Mouse (Mus musculus): ENCODE measurements at regions not wholly inside any gene's neighbourhood (a gene's known extent, or its start where the extent isn't known, plus 50 kb on each side); places are given as distances from the start of the nearest gene placed in this dataset.

DNA sequence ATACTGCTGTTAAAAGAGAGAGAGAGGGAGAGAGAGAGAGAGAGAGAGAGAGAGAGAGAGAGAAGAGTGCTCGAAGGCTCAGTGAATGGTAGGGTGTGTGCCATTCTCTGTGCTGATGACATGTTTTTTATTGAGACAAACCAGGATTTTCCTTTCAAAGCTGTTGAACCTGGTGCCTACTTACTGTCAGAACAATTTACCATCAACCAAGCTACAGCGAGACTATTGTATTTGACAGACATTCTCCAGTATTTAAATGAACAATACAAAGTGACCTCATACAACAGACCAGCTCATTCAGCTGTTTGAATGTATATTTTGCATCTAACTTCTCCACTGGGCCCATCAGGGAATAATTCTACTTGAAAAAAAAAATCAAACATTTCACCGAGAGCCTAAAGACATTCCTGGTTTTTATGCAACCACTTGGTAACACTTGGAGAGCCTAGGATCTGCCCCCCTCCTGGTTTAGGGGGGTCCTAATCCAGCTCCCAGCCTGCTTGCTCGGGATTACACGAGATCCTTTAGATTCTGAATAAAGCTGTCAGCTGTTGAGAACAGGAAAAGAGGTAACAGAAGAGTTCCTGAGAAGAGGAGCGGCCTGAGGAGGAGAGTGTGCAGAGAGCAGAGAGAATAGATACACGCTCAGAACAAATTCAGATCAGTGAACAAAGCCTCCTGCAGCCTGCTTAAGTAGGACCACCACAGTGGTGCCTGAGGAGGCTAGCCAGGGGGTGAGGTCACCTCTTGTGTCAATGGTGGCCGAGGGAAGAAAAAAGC lies 117.3 kb downstream of the Anapc10 start:
- no peak for ATAC-seq (ENCODE audit: insufficient number of reproducible peaks, insufficient read depth, low FRiP score, low read depth)
- no peaks in the 10 kb centered on the region for H3K4me1 ChIP-seq (ENCODE audit: control insufficient read depth, insufficient read depth, low read length)
- no peaks in the 10 kb centered on the region for H3K36me3 ChIP-seq (ENCODE audit: control insufficient read depth, insufficient read depth, low read length)
- H3K27ac ChIP-seq (ENCODE audit: low read length): peak overlapping the region; percentile 4; the same call in 1 of the 2 replicates
- WGBS: 48% methylated on average over 8 of the region's 8 CpGs
- H3K27me3 ChIP-seq (ENCODE audit: control insufficient read depth, insufficient read depth, low read length): no peaks in the 10 kb centered on the region
- H3K9ac ChIP-seq (replicated peaks; ENCODE audit: low read depth, low read length): no peak overlapping the region
- no peak overlapping the region for H3K4me3 ChIP-seq (ENCODE audit: low read depth, low read length)
- H3K9me3 ChIP-seq (ENCODE audit: control insufficient read depth, low read depth, low read length): no peaks in the 10 kb centered on the region
- no peak overlapping the region for H3K4me2 ChIP-seq (replicated peaks; ENCODE audit: low read depth, low read length)

- no peak overlapping the region for H3K4me2 ChIP-seq (replicated peaks; ENCODE audit: low read depth, low read length)
- WGBS: 53% methylated on average over 11 of the region's 11 CpGs
Observed at GRCm38 (mm10) chr8:79829543-79829890, 117.9 kb downstream of the Anapc10 start.

DNA sequence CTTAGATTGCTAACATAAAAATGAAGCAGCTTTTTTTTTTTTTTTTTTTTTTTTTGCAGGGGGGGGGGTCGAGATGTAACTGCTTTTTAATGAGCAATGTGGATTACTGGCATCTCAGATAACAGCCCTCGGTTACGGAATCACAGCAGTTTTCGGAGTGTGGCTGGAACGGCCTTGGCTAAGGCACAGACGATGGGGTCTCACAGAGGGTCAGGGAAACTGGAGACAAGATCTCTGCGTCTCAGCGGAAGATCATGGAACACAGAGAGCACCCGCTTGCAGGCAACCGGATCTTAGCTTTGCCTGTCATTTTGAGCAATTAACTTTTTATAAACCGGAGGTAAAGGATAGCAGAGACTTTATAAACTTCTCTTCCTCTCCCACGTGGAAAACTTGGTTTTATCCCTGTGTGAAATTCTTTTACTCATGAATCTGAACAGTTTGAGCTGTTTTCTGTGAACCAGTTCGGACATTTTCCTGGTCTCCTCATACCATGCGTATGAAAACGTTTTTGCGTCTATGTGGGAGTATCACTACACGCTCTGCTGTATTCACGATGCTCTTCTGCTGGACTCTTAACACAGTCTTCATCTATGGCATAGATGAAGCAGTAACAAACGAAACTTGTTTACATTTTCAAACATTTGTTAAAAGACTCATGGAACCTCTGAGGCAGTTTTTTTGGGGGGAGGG lies 118.5 kb downstream of the Anapc10 start:
- Histone ChIP-seq H3K4me3 (ENCODE audit: low read depth, low read length) (no peak overlapping the region; the same call in 1 of the 2 replicates), H3K36me3 (ENCODE audit: control insufficient read depth, insufficient read depth, low read length) (no peaks in the 10 kb centered on the region), H3K9ac (replicated peaks; ENCODE audit: low read depth, low read length) (no peak overlapping the region), H3K4me1 (ENCODE audit: control insufficient read depth, insufficient read depth, low read length) (no peaks in the 10 kb centered on the region), H3K9me3 (ENCODE audit: control insufficient read depth, low read depth, low read length) (no peaks in the 10 kb centered on the region), H3K27me3 (ENCODE audit: control insufficient read depth, insufficient read depth, low read length) (no peaks in the 10 kb centered on the region), H3K27ac (ENCODE audit: low read length) (no peak overlapping the region), H3K4me2 (replicated peaks; ENCODE audit: low read depth, low read length) (peak overlapping the region; percentile 34)
- no peak for ATAC-seq (ENCODE audit: insufficient number of reproducible peaks, insufficient read depth, low FRiP score, low read depth)
- 28% methylated on average over 19 of the region's 19 CpGs for WGBS

More at GRCm38 (mm10) chr8:79829543-79829890, 117.9 kb downstream of the Anapc10 start:
- ATAC-seq (ENCODE audit: insufficient number of reproducible peaks, insufficient read depth, low FRiP score, low read depth): no peak
- H3K27ac ChIP-seq (ENCODE audit: low read length): peak overlapping the region; percentile 4; the same call in 1 of the 2 replicates
- no peak overlapping the region for H3K9ac ChIP-seq (replicated peaks; ENCODE audit: low read depth, low read length)
- H3K4me3 ChIP-seq (ENCODE audit: low read depth, low read length): no peak overlapping the region
- H3K4me1 ChIP-seq (ENCODE audit: control insufficient read depth, insufficient read depth, low read length): no peaks in the 10 kb centered on the region
- H3K27me3 ChIP-seq (ENCODE audit: control insufficient read depth, insufficient read depth, low read length): no peaks in the 10 kb centered on the region
- H3K36me3 ChIP-seq (ENCODE audit: control insufficient read depth, insufficient read depth, low read length): no peaks in the 10 kb centered on the region
- H3K9me3 ChIP-seq (ENCODE audit: control insufficient read depth, low read depth, low read length): no peaks in the 10 kb centered on the region

- Histone ChIP-seq H3K4me2 (replicated peaks; ENCODE audit: low read depth, low read length) (no peak overlapping the region), H3K4me3 (ENCODE audit: low read depth, low read length) (no peak overlapping the region), H3K9ac (replicated peaks; ENCODE audit: low read depth, low read length) (no peak overlapping the region), H3K36me3 (ENCODE audit: control insufficient read depth, insufficient read depth, low read length) (no peaks in the 10 kb centered on the region), H3K27me3 (ENCODE audit: control insufficient read depth, insufficient read depth, low read length) (no peaks in the 10 kb centered on the region), H3K4me1 (ENCODE audit: control insufficient read depth, insufficient read depth, low read length) (no peaks in the 10 kb centered on the region), H3K9me3 (ENCODE audit: control insufficient read depth, low read depth, low read length) (no peaks in the 10 kb centered on the region), H3K27ac (ENCODE audit: low read length) (no peak overlapping the region)
- no peak for ATAC-seq (ENCODE audit: insufficient number of reproducible peaks, insufficient read depth, low FRiP score, low read depth)
- WGBS: 93% methylated on average over 1 of the region's 1 CpGs
Observed at GRCm38 (mm10) chr8:79838961-79839360, 127.3 kb downstream of the Anapc10 start.

DNA sequence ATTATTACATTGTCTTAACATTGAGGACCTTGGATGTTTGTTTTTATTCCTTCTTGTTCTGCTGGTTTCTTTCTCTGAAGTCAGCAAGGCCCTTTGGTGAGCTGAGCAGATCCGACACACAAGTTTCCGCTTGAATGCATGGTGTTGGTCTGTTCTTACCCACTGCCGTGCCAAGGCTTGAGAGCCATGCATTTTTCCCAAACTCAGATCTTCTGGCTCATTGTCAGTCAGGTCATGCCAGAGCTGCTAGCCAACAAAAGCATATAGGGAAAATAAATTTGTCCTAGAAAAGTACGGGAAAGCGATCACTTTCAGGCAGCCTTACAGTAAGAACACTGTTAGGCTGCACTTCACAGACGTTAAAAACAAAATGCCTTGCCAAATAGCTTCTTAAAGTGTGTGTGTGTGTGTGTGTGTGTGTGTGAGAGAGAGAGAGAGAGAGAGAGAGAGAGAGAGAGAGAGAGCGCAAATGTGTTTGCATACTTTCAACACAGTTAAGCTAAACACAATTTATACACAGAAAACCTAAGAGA lies 138.4 kb downstream of the Anapc10 start:
- ATAC-seq (ENCODE audit: insufficient number of reproducible peaks, insufficient read depth, low FRiP score, low read depth): no peak
- Histone ChIP-seq H3K4me1 (ENCODE audit: control insufficient read depth, insufficient read depth, low read length) (no peaks in the 10 kb centered on the region), H3K4me2 (replicated peaks; ENCODE audit: low read depth, low read length) (no peak overlapping the region), H3K36me3 (ENCODE audit: control insufficient read depth, insufficient read depth, low read length) (no peaks in the 10 kb centered on the region), H3K9ac (replicated peaks; ENCODE audit: low read depth, low read length) (no peak overlapping the region), H3K9me3 (ENCODE audit: control insufficient read depth, low read depth, low read length) (no peaks in the 10 kb centered on the region), H3K4me3 (ENCODE audit: low read depth, low read length) (no peak overlapping the region), H3K27ac (ENCODE audit: low read length) (no peak overlapping the region), H3K27me3 (ENCODE audit: control insufficient read depth, insufficient read depth, low read length) (no peaks in the 10 kb centered on the region)
- WGBS: 70% methylated on average over 7 of the region's 7 CpGs

- WGBS: 58% methylated on average over 6 of the region's 6 CpGs
- Histone ChIP-seq H3K4me2 (replicated peaks; ENCODE audit: low read depth, low read length) (no peak overlapping the region), H3K27ac (ENCODE audit: low read length) (no peak overlapping the region), H3K9ac (replicated peaks; ENCODE audit: low read depth, low read length) (no peak overlapping the region), H3K4me3 (ENCODE audit: low read depth, low read length) (no peak overlapping the region), H3K4me1 (ENCODE audit: control insufficient read depth, insufficient read depth, low read length) (no peaks in the 10 kb centered on the region), H3K9me3 (ENCODE audit: control insufficient read depth, low read depth, low read length) (no peaks in the 10 kb centered on the region), H3K36me3 (ENCODE audit: control insufficient read depth, insufficient read depth, low read length) (no peaks in the 10 kb centered on the region), H3K27me3 (ENCODE audit: control insufficient read depth, insufficient read depth, low read length) (no peaks in the 10 kb centered on the region)
- ATAC-seq (ENCODE audit: insufficient number of reproducible peaks, insufficient read depth, low FRiP score, low read depth): no peak
Observed at GRCm38 (mm10) chr8:79850519-79850918, 138.9 kb downstream of the Anapc10 start.

- Histone ChIP-seq H3K4me2 (replicated peaks; ENCODE audit: low read depth, low read length) (no peak overlapping the region), H3K4me3 (ENCODE audit: low read depth, low read length) (no peak overlapping the region), H3K36me3 (ENCODE audit: control insufficient read depth, insufficient read depth, low read length) (no peaks in the 10 kb centered on the region), H3K4me1 (ENCODE audit: control insufficient read depth, insufficient read depth, low read length) (no peaks in the 10 kb centered on the region), H3K27me3 (ENCODE audit: control insufficient read depth, insufficient read depth, low read length) (no peaks in the 10 kb centered on the region), H3K9me3 (ENCODE audit: control insufficient read depth, low read depth, low read length) (no peaks in the 10 kb centered on the region), H3K27ac (ENCODE audit: low read length) (no peak overlapping the region), H3K9ac (replicated peaks; ENCODE audit: low read depth, low read length) (no peak overlapping the region)
- ATAC-seq (ENCODE audit: insufficient number of reproducible peaks, insufficient read depth, low FRiP score, low read depth): no peak
- 64% methylated on average over 7 of the region's 7 CpGs for WGBS
Observed at GRCm38 (mm10) chr8:79872416-79873077, 160.9 kb downstream of the Anapc10 start.

DNA sequence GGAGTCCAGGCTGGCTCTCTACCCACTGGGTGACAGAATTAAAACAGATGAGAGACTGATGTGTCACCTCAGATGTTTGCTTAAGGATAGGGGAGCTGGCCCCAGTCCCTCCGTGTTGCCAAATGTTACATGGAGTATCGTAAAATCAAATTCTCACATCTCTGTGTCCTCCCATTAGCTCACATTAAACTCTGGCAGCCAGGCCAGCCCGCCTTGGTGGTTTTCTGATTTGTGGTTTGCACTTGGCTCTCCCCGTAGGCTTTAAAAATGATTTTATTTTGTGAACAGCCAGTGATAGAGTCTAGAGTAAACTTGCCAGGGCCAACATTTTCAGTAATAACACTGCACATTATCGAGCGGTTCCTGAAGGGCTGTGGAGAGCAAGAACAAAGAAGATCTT lies 149.8 kb downstream of the Hhip start:
- H3K36me3 ChIP-seq (ENCODE audit: control insufficient read depth, insufficient read depth, low read length): no peaks in the 10 kb centered on the region
- no peak for ATAC-seq (ENCODE audit: insufficient number of reproducible peaks, insufficient read depth, low FRiP score, low read depth)
- H3K9me3 ChIP-seq (ENCODE audit: control insufficient read depth, low read depth, low read length): no peaks in the 10 kb centered on the region
- H3K9ac ChIP-seq (replicated peaks; ENCODE audit: low read depth, low read length): no peak overlapping the region
- no peaks in the 10 kb centered on the region for H3K27me3 ChIP-seq (ENCODE audit: control insufficient read depth, insufficient read depth, low read length)
- no peak overlapping the region for H3K27ac ChIP-seq (ENCODE audit: low read length)
- WGBS: 56% methylated on average over 6 of the region's 6 CpGs
- H3K4me1 ChIP-seq (ENCODE audit: control insufficient read depth, insufficient read depth, low read length): no peaks in the 10 kb centered on the region
- H3K4me2 ChIP-seq (replicated peaks; ENCODE audit: low read depth, low read length): no peak overlapping the region
- no peak overlapping the region for H3K4me3 ChIP-seq (ENCODE audit: low read depth, low read length)

Measured in stomach, embryonic 14.5 days (tissue).